Mouse (Mus musculus) spleen, adult 18-20 months (tissue): ENCODE measurements around the gene Zbtb7b.

Source experiments
- DNase-seq, 2 experiments: peaks; one replicate each; pipeline ENCODE4 v3.0.0; 2022; ENCODE audit warnings: mixed read lengths in 2 of 2

Gene Zbtb7b

DNA sequence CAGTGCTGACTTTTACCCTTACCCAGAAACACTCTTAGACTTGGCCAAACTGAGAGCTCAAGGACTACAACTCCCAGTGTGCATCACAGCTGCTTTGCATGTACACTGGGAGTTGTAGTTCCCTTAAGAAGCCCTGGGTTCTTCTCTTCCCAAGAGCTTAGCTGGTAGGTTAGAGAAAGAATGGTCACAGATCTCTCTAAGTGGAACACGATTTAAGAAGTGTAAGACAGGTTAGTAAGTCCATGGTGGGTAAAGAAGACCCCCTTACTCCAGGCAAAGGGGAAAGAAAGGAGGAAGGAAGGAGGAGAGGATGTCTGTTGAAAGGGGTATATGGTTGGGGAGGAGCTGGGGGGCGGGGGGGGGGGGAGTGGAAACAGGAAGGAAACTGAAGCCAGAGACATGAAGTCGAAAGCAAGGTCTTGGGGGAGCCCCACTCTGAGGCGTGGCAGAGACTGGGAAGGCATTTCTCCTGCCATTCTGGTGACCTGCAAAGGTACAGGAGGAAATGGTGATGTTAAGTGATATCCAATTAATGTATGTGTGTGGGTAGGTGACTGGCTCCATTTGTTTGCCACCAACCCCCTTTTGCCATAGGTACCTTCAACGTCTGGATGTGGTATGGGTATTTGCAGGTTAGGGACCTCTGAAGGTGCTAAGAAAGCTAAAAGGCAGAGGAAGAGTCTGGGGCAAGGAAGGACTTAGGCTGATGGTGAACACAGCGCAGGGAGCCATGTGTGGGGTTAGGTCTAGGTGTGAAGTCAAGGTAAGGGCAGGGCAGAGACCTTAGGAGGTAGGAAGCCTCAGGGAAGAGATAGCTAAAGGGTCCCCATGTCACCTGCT is 5.5 kb downstream of the Zbtb7b start:
- DNase-seq = peak; percentile 52 to 57

DNA sequence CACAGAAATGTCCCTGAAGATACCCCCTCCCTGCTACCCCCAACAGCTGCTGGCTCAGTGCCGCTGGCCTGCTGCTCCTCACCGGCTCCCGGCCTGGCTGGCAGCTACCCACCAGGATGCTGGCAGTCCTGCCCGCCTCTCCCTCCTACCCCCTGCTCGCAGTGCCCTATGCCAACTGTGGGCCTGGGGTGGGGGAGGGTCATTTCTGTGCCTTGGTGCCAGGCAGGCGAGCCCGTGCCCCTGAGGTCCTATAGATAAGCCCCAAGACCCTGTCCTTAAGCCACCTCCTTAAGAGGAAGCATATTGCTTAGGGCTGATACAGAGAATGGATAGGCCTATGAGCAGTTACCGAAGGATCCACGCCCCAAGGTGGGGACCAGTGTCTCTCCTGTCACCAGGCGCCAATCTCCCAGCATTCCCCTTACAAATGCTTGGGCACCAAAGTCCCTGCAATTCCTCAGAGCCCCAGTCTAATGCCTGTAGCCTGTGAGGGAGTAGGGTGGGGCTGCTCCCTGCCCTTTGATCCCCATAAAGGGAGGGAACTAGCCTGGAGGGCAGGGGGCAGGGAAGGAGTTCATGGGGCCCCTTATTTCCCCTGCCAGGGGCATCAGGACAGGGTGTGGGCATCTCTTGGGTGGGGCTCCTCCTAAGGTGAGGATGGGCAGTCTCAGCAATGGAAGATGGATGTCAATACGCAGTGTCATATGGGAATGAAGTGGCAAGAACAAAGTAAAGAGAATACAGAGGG is 6.3 kb downstream of the Zbtb7b start:
- peak in 1 of 2 experiments; percentile 22 for DNase-seq

DNA sequence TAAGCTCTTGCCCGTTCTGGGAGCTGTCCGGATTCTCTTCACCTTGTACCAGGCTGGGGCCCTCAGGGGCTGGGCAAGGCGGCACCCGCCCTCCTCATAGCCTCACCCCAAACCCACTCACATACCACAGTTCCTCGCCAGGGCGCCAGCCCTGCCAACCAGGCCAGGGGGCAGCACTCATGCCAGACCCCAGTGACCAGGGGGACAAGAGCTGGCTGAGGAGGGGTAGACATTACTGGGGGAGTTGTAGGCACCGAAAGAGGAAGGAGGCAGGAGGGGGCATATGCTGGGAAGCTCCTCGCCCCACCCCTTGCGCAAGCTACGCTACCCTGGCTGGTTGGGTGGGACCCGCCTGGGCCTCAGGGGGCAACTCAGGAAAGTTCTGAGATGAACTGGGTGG is 6.9 kb downstream of the Zbtb7b start:
- DNase-seq = peak in 1 of 2 experiments; percentile 32

DNA sequence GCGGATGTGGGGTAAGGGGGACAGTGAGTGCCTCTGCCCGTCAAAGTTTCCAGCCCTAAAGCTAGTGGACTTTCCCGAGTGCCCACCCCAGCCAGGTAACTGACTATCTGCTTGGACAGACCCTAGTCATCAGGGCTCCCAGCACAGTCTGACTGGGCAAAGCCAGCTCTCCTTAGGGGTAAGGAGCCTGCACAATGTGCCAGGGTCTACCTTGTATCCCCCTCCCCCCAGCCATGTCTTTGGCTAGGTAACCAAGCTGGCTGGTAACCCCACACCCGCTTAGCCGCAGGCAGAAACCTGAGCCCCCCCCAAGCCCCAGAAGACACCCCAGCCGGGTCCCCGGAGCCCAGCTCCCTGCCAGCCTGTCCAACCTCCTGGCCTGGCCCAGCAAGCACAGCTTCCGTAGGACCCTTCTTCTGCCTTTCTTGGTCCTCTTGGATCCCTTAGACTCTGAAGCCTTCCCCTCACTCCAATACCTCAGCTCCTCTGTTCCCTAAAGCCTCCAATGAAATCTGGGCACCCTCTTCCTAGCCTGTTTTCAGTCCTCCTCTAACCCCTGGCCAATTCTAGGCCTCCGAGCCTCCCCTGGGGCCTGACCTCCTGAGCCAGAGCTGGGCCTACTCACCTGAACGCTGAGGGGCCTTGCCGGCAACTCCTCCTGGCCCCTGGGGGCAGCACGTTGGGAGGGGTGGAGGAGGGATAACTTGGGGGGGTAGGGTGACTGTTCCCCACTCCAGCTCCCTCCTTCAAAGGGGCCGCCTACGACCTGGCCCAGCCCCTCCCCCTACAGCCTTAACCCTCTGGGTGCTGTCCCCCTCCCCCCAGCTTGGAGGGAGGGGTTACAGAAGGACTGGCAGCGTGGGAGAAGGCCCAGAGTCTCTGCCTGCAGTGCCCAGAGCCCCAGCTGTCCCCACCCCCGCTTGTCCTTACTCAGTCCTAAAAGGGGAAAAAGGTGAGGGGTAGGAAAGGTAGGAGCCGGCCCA is 7.8 kb downstream of the Zbtb7b start:
- DNase-seq = peak in 1 of 2 experiments; percentile 23

DNA sequence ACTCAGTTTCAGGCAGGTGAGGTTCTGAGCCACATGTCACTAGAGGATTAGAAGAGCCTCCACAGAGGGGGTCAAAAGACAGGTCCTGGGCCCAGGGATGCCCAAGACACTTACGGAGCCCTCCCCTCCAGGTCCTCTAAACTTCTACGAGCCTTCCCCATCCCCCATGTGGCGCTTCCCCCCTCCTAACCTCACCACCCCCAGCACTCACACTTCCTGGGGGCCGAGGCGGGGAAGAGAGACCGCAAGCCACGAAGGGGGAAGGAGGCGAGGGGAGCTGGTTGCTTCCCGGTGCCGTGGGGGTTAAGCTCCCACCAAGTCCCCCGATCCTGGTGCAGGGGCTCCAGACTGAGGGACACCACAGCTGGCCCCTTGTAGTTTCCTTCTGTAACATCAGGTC is 9.1 kb downstream of the Zbtb7b start:
- DNase-seq = peak in 1 of 2 experiments; percentile 44

DNA sequence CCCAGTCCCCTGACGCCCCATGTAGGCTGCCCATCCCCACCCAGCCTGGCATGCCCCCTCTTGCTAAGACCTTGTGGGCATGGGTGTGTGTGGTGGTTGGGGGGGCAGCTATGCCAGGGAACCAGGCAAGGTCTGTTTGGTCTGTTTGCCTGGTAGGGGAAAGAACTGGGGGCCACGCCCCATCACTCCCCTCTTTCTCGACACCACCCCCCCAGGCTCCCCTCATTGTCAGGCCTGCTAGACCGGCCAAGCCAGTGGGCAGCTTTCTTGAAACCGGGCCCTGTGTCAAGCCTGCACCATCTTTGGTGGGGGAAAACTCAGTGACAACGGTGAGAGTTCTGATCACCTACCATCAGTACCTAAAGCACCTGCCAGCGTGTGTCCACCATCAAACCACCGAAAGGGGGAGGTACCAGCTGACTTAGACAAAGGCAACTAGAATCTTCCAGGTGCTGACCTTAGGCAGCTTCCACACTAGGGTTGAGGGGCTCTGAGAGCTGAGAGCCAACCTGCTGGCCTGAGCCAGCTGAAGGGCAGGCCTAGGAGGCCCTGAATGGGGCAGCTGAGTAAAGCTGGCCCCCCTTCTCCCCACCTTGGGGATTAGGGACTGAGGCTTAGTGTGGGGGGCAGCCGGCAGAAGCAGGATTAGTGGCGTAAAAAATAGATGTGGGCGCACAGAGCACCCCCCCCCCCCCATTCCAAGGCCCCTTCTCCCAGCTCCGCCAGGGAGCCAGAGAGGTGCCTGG is 10.1 kb downstream of the Zbtb7b start:
- DNase-seq = no peak

DNA sequence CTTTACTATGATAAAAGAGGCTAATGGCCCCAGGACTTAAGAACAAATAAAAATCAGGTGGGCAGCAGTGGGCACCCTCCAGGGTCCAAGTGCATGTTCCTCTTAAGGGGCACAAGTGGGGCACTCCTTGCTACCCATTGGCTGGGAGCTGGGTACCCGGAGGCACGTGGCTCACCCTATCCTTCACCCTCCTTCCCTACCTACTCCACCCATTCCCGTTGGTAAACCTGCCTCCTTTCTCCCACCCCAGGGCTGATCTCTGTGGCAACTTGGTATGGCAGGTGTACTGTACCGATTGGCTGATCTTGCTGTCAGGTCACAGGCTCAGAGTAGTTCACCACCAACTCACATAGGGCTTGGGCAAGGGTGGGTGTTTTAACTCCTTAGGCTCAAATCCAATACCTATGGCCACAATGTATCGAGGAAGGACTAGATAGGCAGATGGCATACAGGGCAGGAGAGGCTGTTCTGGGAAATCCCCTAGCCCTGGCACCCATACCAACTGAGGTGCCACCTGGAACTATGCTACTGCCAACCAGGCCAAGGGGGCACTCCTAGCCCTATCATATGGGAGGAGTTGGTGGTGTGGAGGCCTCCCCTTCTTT is 10.8 kb downstream of the Zbtb7b start:
- no peak for DNase-seq

DNA sequence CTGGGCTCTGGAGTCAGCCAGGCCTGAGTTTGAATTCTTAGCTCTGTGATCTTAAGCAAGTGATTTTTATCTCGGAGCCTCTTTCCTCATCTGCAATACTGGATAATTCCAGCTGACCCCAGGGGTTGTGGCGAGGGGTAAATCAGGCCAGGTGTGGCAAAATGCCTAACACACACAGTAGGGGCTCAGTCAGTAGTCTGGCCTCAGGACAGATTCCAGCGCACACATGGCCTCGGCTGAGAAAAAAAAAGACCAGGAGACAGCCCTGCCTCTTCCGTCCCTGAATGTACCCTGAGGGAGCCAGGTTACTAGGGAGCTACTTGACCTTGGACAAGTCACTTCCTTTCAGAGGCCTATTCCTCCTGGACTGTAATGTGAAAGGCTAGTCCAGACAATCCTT is 11.6 kb downstream of the Zbtb7b start:
- no peak for DNase-seq

DNA sequence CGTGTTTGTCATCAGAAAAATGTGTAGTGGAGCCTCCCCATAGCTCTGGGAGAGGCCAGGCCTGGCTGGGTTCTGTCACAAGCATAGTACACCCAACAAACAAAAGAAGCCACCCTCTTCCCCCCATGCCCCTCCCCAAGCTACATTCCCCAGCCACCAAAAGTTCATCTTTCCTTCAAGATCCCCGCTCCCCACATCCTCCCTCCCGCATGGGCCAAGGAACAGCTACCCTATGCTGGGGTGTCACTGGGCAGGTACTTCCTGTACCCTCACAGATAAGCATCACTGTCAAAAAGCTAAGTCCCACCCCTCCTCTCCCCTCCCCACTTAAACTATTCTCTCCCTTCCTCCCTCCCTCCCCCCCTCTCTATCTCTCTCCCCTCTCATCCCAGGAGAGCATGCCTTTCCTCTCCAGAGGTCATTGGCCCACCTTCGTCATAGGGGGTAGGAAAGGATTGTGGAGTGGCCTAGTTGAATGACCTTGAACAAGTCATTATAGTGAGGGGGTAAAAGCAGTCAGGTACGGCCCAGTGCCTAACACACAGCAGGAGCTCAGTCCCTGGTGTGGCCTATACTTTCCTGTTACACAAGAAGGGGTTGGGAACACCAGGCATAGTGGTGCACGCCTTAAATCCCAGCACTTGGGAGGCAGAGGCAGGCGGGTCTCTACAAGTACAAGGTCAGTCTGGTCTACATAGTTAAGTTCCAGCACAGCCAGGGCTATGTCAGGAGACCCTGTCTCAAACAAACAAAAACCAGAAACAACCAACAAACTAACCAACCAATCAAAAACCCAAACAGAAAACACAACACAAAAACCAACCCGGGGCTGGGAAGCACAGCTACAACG is 12.3 kb downstream of the Zbtb7b start:
- DNase-seq = no peak

DNA sequence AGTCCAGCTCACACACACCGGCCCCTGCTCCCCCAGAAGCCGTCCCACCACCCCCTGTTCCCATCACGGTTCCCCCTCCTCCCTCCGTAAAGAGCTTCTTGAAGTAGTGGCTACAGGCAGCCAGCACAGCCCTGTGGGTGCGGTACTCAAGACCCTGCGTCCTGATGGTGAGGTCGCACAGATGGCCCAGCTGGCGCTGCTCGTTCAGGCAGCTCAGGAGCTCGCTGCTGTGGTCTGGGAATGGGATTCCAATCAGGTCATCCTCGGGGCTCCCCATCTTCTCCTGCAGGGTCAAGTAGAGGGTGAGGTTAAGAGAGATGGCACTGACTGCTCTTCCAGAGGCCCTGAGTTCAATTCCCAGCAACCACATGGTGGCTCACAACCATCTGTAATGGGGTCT is 13.3 kb downstream of the Zbtb7b start:
- DNase-seq = no peak

DNA sequence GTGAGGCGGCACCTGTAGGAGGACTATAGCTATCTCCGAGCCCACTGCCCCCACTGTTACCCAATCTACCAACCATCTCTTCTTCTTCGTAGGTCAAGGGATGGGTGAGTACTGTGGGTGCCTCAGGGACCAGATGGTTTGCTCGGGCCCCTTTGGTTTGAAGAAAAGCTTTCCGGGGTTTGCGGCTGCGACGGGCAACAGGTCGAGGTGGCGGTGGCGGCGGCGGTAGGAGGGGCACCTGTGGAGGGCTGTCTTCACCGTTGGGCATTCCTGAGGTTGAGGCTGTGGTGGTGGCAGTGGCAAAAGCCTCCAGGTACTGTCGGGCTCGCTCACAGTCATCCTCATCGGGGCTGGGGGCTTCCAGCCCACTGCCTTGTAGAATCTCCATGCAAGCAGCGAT is 13.9 kb downstream of the Zbtb7b start:
- DNase-seq = no peak

DNA sequence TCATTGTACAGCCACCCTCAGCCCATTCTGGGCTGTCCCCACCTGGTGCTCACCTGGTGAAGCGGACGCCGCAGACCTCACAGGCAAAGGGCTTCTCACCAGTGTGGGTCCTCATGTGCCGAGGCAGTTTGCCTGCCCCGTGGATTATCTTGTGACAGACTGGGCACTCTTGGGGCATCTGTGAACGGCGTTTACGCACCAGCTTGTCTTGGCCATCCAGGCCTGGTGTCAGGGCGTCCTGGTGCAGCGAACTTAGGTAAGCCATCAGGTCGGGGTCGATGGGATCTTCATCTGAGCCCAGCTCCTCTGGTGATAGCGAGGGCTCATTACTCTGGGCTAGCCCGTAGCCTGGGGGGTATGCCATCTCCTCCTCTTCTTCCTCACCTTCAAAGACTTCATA is 14.3 kb downstream of the Zbtb7b start:
- no peak for DNase-seq

DNA sequence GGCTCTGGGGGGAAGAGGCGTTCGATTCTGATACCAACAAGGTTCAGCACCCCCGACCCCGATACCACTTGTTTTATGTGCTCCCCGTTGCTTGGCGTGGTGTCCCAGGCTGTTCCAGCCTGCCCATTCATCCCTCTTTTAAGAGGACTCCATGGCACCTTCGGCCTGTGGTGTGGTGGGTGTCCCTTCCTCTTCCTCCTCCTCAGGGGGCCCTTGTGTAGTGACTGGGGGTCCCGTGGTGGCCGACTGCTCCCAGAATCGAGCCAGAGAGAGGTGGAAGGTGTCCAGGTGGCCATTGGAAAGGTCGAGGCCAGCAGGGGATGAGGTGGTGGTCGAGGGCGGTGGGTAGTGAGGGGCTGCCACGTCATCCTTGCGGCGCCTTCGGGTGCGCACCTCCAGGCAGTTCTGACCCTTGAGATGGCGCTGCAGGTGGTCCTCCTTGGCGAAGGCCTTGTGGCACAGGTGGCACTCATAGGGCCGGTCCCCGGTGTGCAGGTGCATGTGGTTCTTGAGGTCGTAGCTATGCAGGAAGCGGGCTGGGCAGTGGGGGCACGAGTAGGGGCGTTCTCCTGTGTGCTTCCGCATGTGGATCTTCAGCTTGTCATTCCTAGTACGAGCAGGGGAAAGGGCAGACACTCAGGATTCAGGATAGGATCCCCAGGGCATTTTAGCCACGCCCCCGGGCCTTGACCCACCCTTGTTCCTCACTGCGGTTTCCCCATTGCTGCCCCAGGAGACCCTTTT is 15.0 kb downstream of the Zbtb7b start:
- DNase-seq = peak in 1 of 2 experiments; percentile 42

DNA sequence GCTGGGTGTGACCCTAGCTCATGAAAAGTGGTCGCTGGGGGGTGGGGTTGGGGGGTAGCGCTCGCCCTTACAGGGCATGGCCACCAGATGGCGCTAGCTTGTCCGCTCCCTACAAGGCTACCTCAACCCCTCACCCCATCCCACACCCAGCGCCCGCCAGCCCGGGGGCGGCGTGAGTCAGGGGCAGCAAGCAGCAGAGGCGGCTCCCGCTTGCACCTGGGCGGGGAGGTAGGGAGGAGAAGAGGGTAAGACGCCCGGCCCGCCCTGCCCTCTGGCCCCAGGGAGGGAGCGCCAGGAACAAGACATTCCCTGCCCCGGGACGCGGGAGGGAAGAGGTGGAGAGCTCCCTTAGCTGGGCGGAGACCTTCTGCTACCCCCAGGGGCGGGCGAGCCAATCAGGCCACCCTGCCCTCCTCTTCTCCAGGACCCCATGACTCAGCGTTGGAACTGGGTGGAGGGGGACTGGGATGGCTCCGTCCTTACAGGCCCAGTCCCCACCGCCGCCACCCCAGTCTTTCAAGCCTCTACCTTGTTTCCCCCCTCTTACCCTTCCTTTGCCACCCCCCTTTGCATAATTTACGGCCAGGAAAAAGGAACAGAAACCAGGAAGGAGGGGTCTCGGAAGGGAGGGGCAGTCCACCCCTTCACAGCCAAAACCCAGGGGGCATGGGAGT is 16.0 kb downstream of the Zbtb7b start:
- peak; percentile 52 to 65 for DNase-seq

DNA sequence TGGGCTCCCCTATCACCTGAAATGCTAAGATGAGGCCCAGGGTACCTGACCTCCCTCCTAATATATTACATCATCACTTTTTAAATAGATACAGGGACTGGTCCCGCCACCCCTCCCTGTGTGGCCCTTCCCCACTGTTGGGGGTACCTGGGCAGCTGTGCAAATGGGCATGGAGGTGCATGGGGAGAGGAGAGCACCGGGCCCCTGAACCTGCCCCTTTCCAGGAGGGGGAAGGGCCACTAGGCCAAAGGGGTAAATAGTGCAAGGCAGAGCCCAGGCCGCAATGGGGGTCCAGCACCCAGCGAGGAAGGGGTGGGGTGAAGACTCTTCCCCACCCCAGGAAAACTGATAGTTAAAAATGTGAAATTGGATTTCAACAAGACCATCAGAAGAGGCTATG is 16.7 kb downstream of the Zbtb7b start:
- no peak for DNase-seq

DNA sequence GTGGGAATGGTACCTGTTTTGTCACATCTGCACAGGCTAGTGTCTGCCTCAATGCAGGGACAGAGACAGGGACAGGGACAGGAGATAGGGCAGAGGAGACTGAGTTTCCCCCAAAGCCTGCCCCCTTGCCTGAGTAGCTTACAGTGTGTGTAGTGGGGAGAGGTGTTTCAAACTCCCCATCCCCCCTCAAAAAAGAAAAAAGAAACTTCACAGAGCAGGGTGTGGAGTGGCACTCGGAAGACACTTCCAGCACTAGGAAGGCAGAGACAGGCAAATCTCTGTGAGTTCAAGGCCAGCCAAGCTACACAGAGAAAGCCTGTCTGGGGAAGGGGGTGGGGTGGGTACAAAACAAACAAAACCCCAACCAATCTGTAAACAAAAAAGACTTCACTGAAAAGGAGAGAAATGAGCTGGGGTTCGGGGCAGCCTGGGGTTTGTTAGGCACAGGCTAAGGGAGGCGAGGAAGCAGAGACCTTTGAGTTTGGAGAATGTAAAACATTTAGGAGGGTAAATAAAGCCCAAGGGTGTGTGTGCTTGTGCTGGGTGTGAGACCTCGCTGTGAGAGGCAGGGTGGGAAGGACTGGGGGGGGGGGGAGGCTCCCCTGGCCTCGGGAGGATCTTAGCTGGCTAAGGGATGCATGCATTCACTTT is 20.9 kb downstream of the Zbtb7b start:
- no peak for DNase-seq

DNA sequence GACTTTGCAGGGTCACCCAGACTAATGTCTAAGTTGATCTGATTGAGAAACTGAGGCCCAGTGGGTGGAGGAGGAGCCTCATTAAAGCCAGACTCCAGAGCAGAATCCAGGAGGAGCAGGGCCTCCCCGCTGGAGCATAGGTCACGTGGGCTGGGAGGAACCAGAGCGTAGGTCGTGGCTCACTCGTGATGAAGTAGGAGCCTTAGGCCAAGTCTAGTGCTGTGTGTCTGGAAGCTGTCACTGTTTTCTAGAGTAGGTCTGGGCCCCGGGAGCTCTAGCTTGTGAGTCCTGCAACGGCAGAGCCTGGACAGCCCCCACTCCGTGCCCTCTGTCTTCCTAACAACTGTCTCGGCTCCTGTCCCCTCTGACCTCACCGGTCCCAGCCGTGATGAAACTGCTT is 27.2 kb downstream of the Zbtb7b start:
- no peak for DNase-seq

DNA sequence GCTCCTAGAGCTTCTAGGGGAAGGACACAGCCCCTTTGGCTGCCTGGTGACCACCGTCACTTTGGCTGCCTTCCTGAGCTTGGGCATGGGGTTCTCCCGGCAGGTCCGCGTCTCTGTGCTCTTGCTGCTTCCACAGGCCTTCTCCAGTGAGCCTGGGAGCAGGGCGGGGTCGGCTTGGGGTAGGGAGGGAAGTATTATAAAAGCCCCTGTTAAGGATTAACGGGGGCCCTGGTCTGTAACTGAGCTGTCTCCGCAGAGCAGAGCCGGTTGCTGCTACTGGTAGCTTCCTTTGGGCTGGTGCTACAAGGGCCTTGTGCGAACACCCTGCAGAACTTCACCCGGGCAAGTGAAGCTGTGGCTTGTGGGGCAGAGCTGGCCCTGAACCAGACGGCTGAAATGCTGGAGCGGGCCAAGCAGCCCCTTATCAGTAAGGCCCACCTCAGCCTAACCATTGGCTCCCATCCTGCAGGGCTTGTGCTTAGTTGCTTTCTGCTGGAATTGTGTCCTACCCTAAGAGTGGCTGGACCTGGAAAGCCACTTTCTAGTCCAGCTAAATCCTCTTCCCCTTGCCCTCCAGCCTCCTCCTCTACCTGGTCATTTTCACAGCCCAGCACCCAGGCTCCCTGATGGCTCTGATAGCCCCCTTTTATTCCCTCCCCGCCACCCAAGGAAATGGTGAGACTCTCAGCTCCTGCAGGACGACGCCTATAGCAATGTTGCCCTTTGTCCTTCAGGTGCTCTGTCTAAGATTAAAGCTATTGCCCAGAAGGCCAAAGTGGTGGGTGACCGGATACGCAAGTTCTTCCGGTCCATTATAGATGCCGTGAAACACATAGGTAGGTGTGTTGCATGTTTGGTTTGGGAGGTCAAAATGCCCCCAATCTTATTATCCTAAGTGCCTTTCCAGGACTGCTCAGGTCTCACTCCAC is 28.8 kb downstream of the Zbtb7b start:
- no peak for DNase-seq
